Mouse (Mus musculus) activated CD4-positive, CD25-positive, alpha-beta regulatory T cell, adult 4 months (primary cell): Measurements from ENCODE around the gene Cdiptos. TPM values are rescaled to one million over a fixed set of nuclear protein-coding genes. Genes with fewer than 3 reads are reported as not detected.

Source experiments
- polyA plus RNA-seq, 2 experiments: library from polyadenylated mRNA; unstranded; fragments of 100-300 nt; shearing (Covaris generic); gene quantifications; one replicate each; pipeline ENCODE4 v1.2.1; 2017

Gene Cdiptos
- polyA plus RNA-seq, 2 experiments from 2014 or later = 0.37 to 1.5 TPM

Other genes with a start within 250 kb of the Cdiptos start
- 10 to 100 TPM; 12.7 to 22.3 TPM for gene Mapk3, start 216.5 kb downstream of the Cdiptos start, polyA plus RNA-seq
- 100 to 1,000 TPM; 144 to 253 TPM for gene Gdpd3, start 209.8 kb downstream of the Cdiptos start, polyA plus RNA-seq
- 100 to 1,000 TPM; 101 to 105 TPM for gene Ypel3, start 199.1 kb downstream of the Cdiptos start, polyA plus RNA-seq
- 1 to 10 TPM; 2.7 to 2.8 TPM for gene Tbx6, start 194.6 kb downstream of the Cdiptos start, polyA plus RNA-seq
- gene Ppp4c, start 183.6 kb downstream of the Cdiptos start, polyA plus RNA-seq = 100 to 1,000 TPM; 133 to 149 TPM
- gene Fam57b, start 178.4 kb downstream of the Cdiptos start, polyA plus RNA-seq = not detected
- gene 4930451I11Rik, start 144.5 kb downstream of the Cdiptos start, polyA plus RNA-seq = not detected
- not detected for gene Doc2a, start 128.7 kb downstream of the Cdiptos start, polyA plus RNA-seq
- 10 to 100 TPM; 10.5 to 18.4 TPM for gene Hirip3, start 114.1 kb downstream of the Cdiptos start, polyA plus RNA-seq
- gene Ino80e, start 113.7 kb downstream of the Cdiptos start, polyA plus RNA-seq = 10 to 100 TPM; 54.8 to 82.2 TPM
- 10 to 100 TPM; 16.8 to 19.5 TPM for gene Taok2, start 91.4 kb downstream of the Cdiptos start, polyA plus RNA-seq
- 10 to 100 TPM; 43.7 to 56.1 TPM for gene Tmem219, start 53.2 kb downstream of the Cdiptos start, polyA plus RNA-seq
- gene Kctd13, start 47.2 kb downstream of the Cdiptos start, polyA plus RNA-seq = 1 to 10 TPM; 7.7 to 8.4 TPM
- gene Asphd1, start 26.5 kb downstream of the Cdiptos start, polyA plus RNA-seq = under 1 TPM in 1 of 2 experiments, not detected in 1; 0.46 TPM
- gene Sez6l2, start 25.5 kb downstream of the Cdiptos start, polyA plus RNA-seq = under 1 TPM; 0.17 to 0.58 TPM
- 100 to 1,000 TPM; 119 to 136 TPM for gene Cdipt, start 184 bp downstream of the Cdiptos start, polyA plus RNA-seq
- 10 to 100 TPM; 12.5 to 18.3 TPM for gene Mvp, start 38.5 kb upstream of the Cdiptos start, polyA plus RNA-seq
- gene Pagr1b, start 40.4 kb upstream of the Cdiptos start, polyA plus RNA-seq = not detected
- gene Pagr1a, start 41.3 kb upstream of the Cdiptos start, polyA plus RNA-seq = 10 to 100 TPM; 39.6 to 56.7 TPM
- 10 to 100 TPM; 26.4 to 31.8 TPM for gene Gm42742, start 45.0 kb upstream of the Cdiptos start, polyA plus RNA-seq
- gene Prrt2, start 45.1 kb upstream of the Cdiptos start, polyA plus RNA-seq = 1 to 10 TPM in 1 of 2 experiments, not detected in 1; 2.1 TPM
- 10 to 100 TPM; 19.0 to 19.1 TPM for gene Maz, start 50.9 kb upstream of the Cdiptos start, polyA plus RNA-seq
- gene Kif22, start 66.4 kb upstream of the Cdiptos start, polyA plus RNA-seq = 10 to 100 TPM; 38.7 to 48.2 TPM
- not detected for gene Zg16, start 111.2 kb upstream of the Cdiptos start, polyA plus RNA-seq
- gene AI467606, start 115.3 kb upstream of the Cdiptos start, polyA plus RNA-seq = 100 to 1,000 TPM; 258 to 336 TPM
- 10 to 100 TPM in 1 of 2 experiments, 1 to 10 TPM in 1; 9.2 to 11.7 TPM for gene Qprt, start 146.1 kb upstream of the Cdiptos start, polyA plus RNA-seq
- gene Spn, start 161.7 kb upstream of the Cdiptos start, polyA plus RNA-seq = 100 to 1,000 TPM; 157 to 159 TPM
- gene Cd2bp2, start 220.0 kb upstream of the Cdiptos start, polyA plus RNA-seq = 10 to 100 TPM; 38.9 to 50.5 TPM
- gene Tbc1d10b, start 232.4 kb upstream of the Cdiptos start, polyA plus RNA-seq = 10 to 100 TPM; 13.6 to 18.9 TPM
- 10 to 100 TPM; 26.7 to 30.7 TPM for gene Mylpf, start 232.8 kb upstream of the Cdiptos start, polyA plus RNA-seq